Mouse (Mus musculus): ENCODE measurements at regions not wholly inside any gene's neighbourhood (a gene's known extent, or its start where the extent isn't known, plus 50 kb on each side); places are given as distances from the start of the nearest gene placed in this dataset.

DNA sequence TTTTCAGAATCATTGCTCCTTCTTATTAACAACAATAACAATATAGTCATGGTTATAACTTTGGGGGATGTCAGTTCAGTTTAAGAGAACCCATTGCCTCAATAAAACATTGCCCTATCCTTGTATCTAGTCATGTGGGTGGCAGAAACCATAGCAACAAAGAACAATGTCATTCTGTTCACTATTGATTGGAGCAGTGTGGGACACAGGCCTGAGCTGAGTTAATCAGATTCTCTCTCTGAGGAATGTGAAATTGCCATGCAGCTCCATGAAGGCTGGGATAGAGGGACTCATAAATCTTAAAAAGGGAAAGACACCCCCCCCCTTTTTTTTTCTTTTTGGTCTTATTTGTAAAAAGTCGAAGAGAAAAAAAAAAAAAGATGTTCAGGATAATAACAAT lies 165.4 kb upstream of the Pet2 start:
- peak; percentile 50 for DNase-seq (ENCODE audit: low spot score)

DNA sequence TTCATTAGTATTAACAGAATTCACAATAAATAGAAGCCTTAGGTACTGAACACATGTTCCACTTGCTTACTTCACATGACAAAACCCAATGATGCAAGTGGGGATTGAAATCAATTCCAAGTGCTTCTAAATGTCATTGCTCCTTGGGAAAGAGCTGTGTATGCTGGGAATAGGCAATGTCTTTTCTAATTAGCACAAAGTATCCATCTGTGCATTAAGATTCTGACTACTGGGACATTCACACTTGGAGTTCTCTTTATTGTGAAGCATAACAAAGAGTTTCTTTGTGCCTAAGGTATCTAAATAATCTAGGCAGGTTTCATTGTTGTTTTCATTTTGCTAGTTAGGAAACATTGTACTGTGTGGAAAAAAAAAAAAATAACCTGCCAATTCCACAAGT lies 149.8 kb upstream of the Pet2 start:
- peak; percentile 3 for DNase-seq (ENCODE audit: low spot score)
